Mouse (Mus musculus) intestine, embryonic 15.5 days (tissue): ENCODE measurements around the gene R3hdm2. TPM values are rescaled to one million over a fixed set of nuclear protein-coding genes. Genes with fewer than 3 reads are reported as not detected.

Experiments
- ATAC-seq: fragments of 200-750 bp; cut with Nextera tagmentation; 2 replicates; pipeline ENCODE4 v1.8.0; 2017; ENCODE audit warnings: moderate TSS enrichment, moderate library complexity
- H3K27ac ChIP-seq: fragments of 300-500 bp; sonication (generic); 2 replicates; pipeline ENCODE4 v1.5.1; 2015; ENCODE audit warnings: mild to moderate bottlenecking, inconsistent platforms
- H3K27me3 ChIP-seq: fragments of 300-500 bp; sonication (generic); replicated peaks from 2 replicates; pipeline ENCODE4 v1.6.1; 2015; ENCODE audit warnings: inconsistent platforms
- H3K36me3 ChIP-seq: fragments of 300-500 bp; sonication (generic); 2 replicates; pipeline ENCODE4 v1.6.1; 2015; ENCODE audit warnings: inconsistent platforms
- H3K4me1 ChIP-seq: fragments of 300-500 bp; sonication (generic); replicated peaks from 2 replicates; pipeline ENCODE4 v1.6.1; 2015; ENCODE audit warnings: inconsistent platforms
- H3K4me2 ChIP-seq: fragments of 300-500 bp; sonication (generic); replicated peaks from 2 replicates; pipeline ENCODE4 v1.6.1; 2015; ENCODE audit warnings: mild to moderate bottlenecking, inconsistent platforms
- H3K4me3 ChIP-seq: fragments of 300-500 bp; sonication (generic); replicated peaks from 2 replicates; pipeline ENCODE4 v1.5.1; 2015; ENCODE audit warnings: inconsistent platforms
- H3K9ac ChIP-seq: fragments of 300-500 bp; sonication (generic); 2 replicates; pipeline ENCODE4 v1.6.1; 2015; ENCODE audit warnings: inconsistent platforms
- H3K9me3 ChIP-seq: fragments of 300-500 bp; sonication (generic); 2 replicates; pipeline ENCODE4 v1.6.1; 2016; ENCODE audit warnings: inconsistent platforms
- WGBS: fragments of 180-500 bp; shearing (Covaris S2); methylation state at CpG from one replicate; pipeline ENCODE4 v1.1.7; 2015; 5-methylcytosine and 5-hydroxymethylcytosine counted together
- polyA plus RNA-seq: library from polyadenylated mRNA; unstranded; fragments of >200 nt; fragmentation: Nextera tagmentation; extraction: Ambion mirVana; gene quantifications from 2 replicates; pipeline ENCODE4 v1.2.1, GENCODE M21; 2015

The R3hdm2 gene
- polyA plus RNA-seq, 1 experiment from 2014 or later = 29.5 TPM

GRCm38 (mm10) chr10:127530945-127531344 is 150.8 kb downstream of the R3hdm2 start:
- H3K27me3 ChIP-seq = peaks cover 99% of the 10 kb centered on the region
- WGBS = under 1% methylated on average over 25 of the region's 25 CpGs
- H3K4me1 ChIP-seq = peaks cover 38% of the 10 kb centered on the region
- no peak overlapping the region for H3K4me3 ChIP-seq
- no peak overlapping the region for H3K9ac ChIP-seq
- ATAC-seq = no peak
- no peak overlapping the region for H3K27ac ChIP-seq
- H3K36me3 ChIP-seq = no peaks in the 10 kb centered on the region
- no peaks in the 10 kb centered on the region for H3K9me3 ChIP-seq
- H3K4me2 ChIP-seq = peak overlapping the region; percentile 22

DNA sequence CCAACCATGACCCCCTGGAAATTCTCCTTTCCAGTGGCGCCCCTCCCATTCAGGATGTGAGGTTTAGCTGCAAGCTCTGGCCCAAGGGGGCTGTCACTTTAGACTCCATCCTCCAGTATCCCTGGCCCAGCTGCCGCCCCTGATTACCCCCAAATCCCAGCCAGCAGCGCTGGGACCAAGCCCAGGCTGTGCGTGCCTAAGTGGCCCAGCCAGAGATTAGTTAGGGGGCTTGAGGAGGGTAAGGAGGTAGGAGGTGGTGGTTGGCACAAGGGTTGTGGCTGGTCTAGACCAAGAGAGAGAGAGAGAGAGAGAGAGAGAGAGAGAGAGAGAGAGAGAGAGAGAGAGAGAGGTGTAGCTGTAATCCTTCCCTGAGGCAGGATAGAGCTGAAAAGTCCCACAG is 151.4 kb downstream of the R3hdm2 start:
- Histone ChIP-seq H3K4me3 (no peak overlapping the region), H3K27me3 (peaks cover 99% of the 10 kb centered on the region), H3K4me2 (0 out of 2 replicates have a peak overlapping the region, but pooled peaks have one; percentile 22), H3K27ac (no peak overlapping the region), H3K9ac (no peak overlapping the region), H3K4me1 (peaks cover 32% of the 10 kb centered on the region), H3K36me3 (no peaks in the 10 kb centered on the region), H3K9me3 (no peaks in the 10 kb centered on the region)
- WGBS = 6% methylated on average over 4 of the region's 4 CpGs
- ATAC-seq = no peak

DNA sequence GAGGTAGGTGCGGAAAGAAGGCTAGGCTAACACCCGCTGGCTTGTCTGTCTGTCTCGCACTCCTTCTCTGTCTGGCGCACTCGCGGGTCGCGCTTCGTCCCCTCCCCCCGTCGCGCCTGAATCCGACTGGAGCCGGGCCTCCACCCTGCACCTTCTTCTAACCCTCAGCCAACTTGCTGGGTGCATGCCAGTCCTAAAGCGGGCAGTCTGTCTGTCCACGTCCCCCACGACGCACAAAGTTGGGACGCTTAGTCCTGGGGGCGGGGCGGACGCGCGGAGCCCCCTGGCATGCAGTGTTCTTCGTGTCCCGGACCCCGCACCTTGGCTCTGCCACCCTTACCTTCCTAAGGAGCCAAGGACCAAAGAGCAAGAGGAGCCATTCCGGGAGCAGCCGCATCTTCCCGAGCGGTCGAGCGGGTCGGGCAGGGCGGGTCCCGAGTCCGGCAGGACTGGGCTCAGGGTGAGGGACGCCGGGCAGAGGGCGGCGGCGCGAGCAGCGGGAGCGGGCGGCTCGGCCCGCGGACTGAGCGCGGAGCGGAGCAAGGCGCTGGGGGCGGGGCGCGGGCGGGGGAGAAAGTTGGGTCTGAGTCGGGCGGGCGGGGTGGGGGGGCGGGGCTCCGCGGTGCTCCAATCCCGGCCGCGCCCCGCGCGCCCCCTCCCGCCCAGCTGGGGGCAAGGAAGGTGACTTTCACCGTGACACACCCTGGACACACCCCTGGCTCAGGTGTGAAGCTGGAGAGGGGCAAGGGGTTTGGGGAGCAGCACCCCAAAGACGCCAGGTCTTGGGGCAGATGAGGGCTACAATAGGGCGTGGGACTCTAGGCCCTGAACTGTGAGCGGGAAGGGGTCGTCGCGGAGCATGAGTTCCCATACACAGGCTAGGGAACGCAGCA is 154.2 kb downstream of the R3hdm2 start, which contains the start of gene Nxph4:
Gene Nxph4 (minus strand): TSS at position 524 of the 893 bp plus-strand sequence.
- Histone ChIP-seq H3K4me3 (peak within 1 kb of the TSS; percentile 47), H3K9ac (peak within 1 kb of the TSS; percentile 48), H3K36me3 (no peaks in the 10 kb centered on the region), H3K4me1 (peaks cover 24% of the 10 kb centered on the region), H3K9me3 (no peaks in the 10 kb centered on the region), H3K27ac (no peak within 1 kb of the TSS), H3K4me2 (peak within 1 kb of the TSS; percentile 96), H3K27me3 (peaks cover 73% of the 10 kb centered on the region)
- under 1% methylated on average over 62 of the region's 78 CpGs for WGBS
- ATAC-seq = peak; percentile 42

DNA sequence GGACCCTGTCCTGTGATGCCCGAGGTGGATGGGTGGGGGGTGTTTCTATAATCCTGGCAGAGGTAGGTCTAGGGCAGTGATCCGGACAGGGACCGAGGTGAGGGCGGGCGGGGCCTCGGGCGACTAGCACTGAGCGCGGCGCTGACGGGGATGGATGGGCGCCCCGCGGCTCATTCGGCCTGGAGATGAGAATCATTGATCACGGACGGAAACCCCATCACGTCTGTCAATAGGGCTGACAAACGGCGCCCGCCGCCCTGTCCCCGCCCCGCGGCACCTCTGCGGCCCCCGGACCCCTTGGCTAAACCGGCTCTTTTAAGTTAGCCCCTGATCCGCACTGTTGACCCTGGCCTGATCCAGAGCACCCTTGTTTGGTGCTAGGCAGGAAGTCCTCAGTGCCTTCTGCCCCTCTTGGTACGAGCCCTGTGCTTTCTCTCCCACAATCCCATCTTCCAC is 154.8 kb downstream of the R3hdm2 start:
- no peak overlapping the region for H3K9ac ChIP-seq
- H3K4me2 ChIP-seq = peak overlapping the region; percentile 96
- ATAC-seq = no peak; the same call in 1 of the 2 replicates
- no peaks in the 10 kb centered on the region for H3K9me3 ChIP-seq
- peaks cover 66% of the 10 kb centered on the region for H3K27me3 ChIP-seq
- peaks cover 24% of the 10 kb centered on the region for H3K4me1 ChIP-seq
- H3K27ac ChIP-seq = no peak overlapping the region
- peak overlapping the region; percentile 47 for H3K4me3 ChIP-seq
- 1% methylated on average over 30 of the region's 30 CpGs for WGBS
- no peaks in the 10 kb centered on the region for H3K36me3 ChIP-seq

DNA sequence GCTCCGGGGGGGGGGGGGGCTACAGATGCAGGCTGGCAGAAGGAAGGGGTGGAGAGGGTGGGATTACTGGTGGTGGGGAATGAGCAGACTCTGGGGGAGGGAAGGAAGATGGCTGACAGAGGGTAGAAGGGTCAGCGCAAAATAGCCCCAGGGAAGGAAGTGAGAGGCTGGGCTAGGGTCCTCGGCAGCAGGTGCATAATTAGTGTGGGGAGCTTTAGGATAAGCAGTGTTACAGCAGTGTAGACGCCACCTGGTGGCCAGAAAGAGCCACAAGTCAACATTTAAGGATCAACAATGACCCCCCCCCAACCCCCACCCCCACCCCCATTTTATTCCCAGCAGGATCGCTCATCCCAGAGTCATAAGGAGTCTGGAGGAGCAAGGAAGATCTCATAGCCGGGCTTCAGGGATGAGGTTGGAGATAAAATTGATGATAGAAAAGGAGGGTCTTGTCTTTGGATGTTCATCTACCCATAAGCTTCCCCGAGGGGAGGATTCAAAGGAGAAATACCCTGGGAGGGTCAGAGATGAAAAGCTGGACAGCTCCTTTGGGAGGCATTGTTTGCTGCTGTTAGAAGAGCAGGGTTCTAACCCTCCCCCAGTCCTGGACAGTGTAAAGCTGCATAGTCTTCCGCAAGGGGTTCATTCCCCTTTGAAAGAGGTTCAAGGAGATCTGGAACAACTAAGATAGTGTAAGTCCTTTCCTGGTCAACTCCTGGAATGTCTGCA is 156.6 kb downstream of the R3hdm2 start:
- 13% methylated on average over 8 of the region's 8 CpGs for WGBS
- ATAC-seq = no peak
- H3K9ac ChIP-seq = no peak overlapping the region
- no peak overlapping the region for H3K4me3 ChIP-seq
- peaks cover 48% of the 10 kb centered on the region for H3K27me3 ChIP-seq
- no peak overlapping the region for H3K4me2 ChIP-seq
- H3K9me3 ChIP-seq = no peaks in the 10 kb centered on the region
- no peak overlapping the region for H3K27ac ChIP-seq
- peaks cover 12% of the 10 kb centered on the region; the same call in 1 of the 2 replicates for H3K36me3 ChIP-seq
- H3K4me1 ChIP-seq = peaks cover 18% of the 10 kb centered on the region

DNA sequence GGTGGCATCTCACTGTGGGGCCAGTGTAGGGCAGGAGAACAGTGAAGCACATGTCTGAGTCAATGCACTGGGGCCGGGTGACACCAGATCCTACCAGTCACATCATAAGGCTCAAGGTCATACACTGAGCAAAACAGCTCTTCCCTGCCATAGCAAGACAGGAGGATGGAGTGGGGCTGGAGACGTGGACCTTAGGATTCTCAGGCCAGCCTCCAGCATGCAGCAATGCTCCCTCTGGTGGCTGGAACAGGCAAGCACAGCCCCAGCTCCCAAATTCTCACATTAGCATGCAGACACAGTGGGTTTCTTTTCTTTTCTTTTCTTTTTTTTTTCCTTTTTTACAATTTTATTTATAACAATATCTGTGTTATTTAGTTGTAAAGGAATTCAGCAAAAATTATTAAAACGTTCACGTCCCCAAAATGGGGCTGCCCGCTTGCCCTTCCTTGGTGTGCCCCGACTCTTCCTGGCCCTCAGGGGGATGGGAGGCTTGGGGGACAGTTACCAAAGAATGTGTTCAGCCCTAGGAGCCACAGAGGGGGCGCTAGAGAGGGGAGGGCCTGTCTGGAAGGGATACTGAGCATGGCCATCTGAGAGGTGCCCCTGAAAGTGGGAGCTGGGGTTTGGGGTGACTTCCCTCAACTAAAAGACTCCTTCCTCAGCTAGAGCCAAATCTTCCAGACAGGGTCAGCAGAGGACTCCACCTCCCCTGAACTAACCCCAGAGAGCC is 157.9 kb downstream of the R3hdm2 start:
- H3K36me3 ChIP-seq = peaks cover 21% of the 10 kb centered on the region; the same call in 1 of the 2 replicates
- no peak overlapping the region for H3K27ac ChIP-seq
- peaks cover 36% of the 10 kb centered on the region for H3K27me3 ChIP-seq
- ATAC-seq = peak; percentile 35
- peaks cover 18% of the 10 kb centered on the region for H3K4me1 ChIP-seq
- no peak overlapping the region for H3K9ac ChIP-seq
- H3K9me3 ChIP-seq = no peaks in the 10 kb centered on the region
- no peak overlapping the region for H3K4me2 ChIP-seq
- 27% methylated on average over 7 of the region's 7 CpGs for WGBS
- no peak overlapping the region for H3K4me3 ChIP-seq

GRCm38 (mm10) chr10:127541510-127541909 is 161.4 kb downstream of the R3hdm2 start:
- 94% methylated on average over 8 of the region's 8 CpGs for WGBS
- H3K4me3 ChIP-seq = no peak overlapping the region
- H3K4me1 ChIP-seq = no peaks in the 10 kb centered on the region
- no peaks in the 10 kb centered on the region for H3K9me3 ChIP-seq
- no peak for ATAC-seq
- H3K9ac ChIP-seq = no peak overlapping the region
- peaks cover 43% of the 10 kb centered on the region for H3K36me3 ChIP-seq
- peaks cover 1% of the 10 kb centered on the region for H3K27me3 ChIP-seq
- H3K4me2 ChIP-seq = no peak overlapping the region
- H3K27ac ChIP-seq = no peak overlapping the region

- ATAC-seq = no peak
- peaks cover 45% of the 10 kb centered on the region for H3K36me3 ChIP-seq
- no peak overlapping the region for H3K27ac ChIP-seq
- no peak overlapping the region for H3K9ac ChIP-seq
- H3K4me1 ChIP-seq = no peaks in the 10 kb centered on the region
- WGBS = 89% methylated on average over 13 of the region's 13 CpGs
- H3K27me3 ChIP-seq = no peaks in the 10 kb centered on the region
- H3K9me3 ChIP-seq = no peaks in the 10 kb centered on the region
- H3K4me2 ChIP-seq = no peak overlapping the region
- no peak overlapping the region for H3K4me3 ChIP-seq
Measured at GRCm38 (mm10) chr10:127542084-127542483, 162.0 kb downstream of the R3hdm2 start.

GRCm38 (mm10) chr10:127542720-127543119 is 162.6 kb downstream of the R3hdm2 start:
- no peaks in the 10 kb centered on the region for H3K4me1 ChIP-seq
- no peaks in the 10 kb centered on the region for H3K9me3 ChIP-seq
- no peaks in the 10 kb centered on the region for H3K27me3 ChIP-seq
- no peak overlapping the region for H3K4me3 ChIP-seq
- peaks cover 50% of the 10 kb centered on the region for H3K36me3 ChIP-seq
- no peak for ATAC-seq
- no peak overlapping the region for H3K9ac ChIP-seq
- 66% methylated on average over 6 of the region's 6 CpGs for WGBS
- no peak overlapping the region for H3K4me2 ChIP-seq
- no peak overlapping the region for H3K27ac ChIP-seq

GRCm38 (mm10) chr10:127543916-127544315 is 163.8 kb downstream of the R3hdm2 start:
- H3K9me3 ChIP-seq = no peaks in the 10 kb centered on the region
- no peak overlapping the region for H3K27ac ChIP-seq
- 78% methylated on average over 3 of the region's 3 CpGs for WGBS
- H3K9ac ChIP-seq = no peak overlapping the region
- no peak overlapping the region for H3K4me3 ChIP-seq
- peaks cover 55% of the 10 kb centered on the region for H3K36me3 ChIP-seq
- H3K4me2 ChIP-seq = no peak overlapping the region
- H3K27me3 ChIP-seq = no peaks in the 10 kb centered on the region
- no peaks in the 10 kb centered on the region for H3K4me1 ChIP-seq
- ATAC-seq = no peak

- H3K4me3 ChIP-seq = no peak overlapping the region
- peaks cover 57% of the 10 kb centered on the region for H3K36me3 ChIP-seq
- H3K4me1 ChIP-seq = no peaks in the 10 kb centered on the region
- H3K9me3 ChIP-seq = no peaks in the 10 kb centered on the region
- H3K4me2 ChIP-seq = no peak overlapping the region
- H3K27ac ChIP-seq = no peak overlapping the region
- ATAC-seq = no peak
- H3K27me3 ChIP-seq = no peaks in the 10 kb centered on the region
- H3K9ac ChIP-seq = no peak overlapping the region
- WGBS = 92% methylated on average over 20 of the region's 20 CpGs
Measured at GRCm38 (mm10) chr10:127544375-127544774, 164.2 kb downstream of the R3hdm2 start.

- no peak for ATAC-seq
- Histone ChIP-seq H3K9ac (no peak overlapping the region), H3K9me3 (no peaks in the 10 kb centered on the region), H3K36me3 (peaks cover 64% of the 10 kb centered on the region), H3K4me1 (no peaks in the 10 kb centered on the region), H3K27ac (no peak overlapping the region), H3K27me3 (no peaks in the 10 kb centered on the region), H3K4me2 (no peak overlapping the region), H3K4me3 (no peak overlapping the region)
- 88% methylated on average over 7 of the region's 7 CpGs for WGBS
Measured at GRCm38 (mm10) chr10:127546505-127546904, 166.4 kb downstream of the R3hdm2 start.
